Mouse (Mus musculus): ENCODE data around the gene Igf2r. TPM values are rescaled to one million over a fixed set of nuclear protein-coding genes. Genes with fewer than 3 reads are reported as not detected.
A peak's percentile ranks its signal among the peaks of the same experiment; 100 is the strongest.

The Igf2r gene
- polyA plus RNA-seq, 1 experiment from 2014 or later, result 70.4 TPM

DNA sequence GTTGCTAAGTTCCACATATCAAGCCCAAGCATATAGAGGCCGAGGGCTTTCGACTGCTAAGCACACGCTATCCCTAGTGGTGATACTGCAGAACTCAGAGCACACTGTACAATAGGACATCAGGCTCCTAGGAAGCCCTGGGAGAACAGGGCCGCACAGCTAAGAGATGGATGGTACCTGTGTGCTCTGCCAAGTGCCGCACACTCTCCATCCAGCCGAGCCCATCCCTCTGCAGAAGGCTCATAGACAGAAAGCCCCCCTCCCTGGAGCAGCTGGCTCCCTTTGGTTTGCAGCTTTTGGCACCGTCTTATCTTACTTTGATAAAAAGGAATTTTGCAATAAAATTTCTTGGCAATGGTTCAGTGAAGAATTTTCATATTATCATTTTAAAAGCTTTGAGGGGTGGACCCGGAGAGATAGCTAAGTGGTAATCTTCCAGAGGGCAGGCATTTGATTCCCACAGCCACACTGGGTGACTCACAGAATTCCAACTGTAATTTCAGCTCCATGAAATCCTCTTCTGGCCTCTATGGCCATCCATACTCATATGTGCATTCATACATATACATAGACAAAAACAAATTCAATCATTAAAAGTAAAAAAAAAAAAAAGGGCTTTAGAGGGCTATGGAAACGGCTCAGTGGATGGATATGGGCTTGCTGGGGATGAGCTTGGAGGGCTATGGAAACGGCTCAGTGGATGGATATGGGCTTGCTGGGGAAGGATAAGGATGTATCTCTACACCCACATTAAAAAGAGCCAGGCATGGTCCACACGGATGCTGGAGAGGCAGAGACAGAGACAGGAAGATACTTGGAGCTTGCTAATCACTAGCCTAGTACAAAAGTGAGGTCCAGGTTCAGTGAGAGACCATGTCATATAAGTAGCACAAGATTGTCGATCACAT, 30.2 kb upstream of the Igf2r start:
- ChIA-PET POLR2A (interaction anchor here (0.6 kb wide), 1 partner anchor 673 kb away, joined by 3 read pairs; no protein-coding TSS in a partner anchor), CTCF (no interaction called here)
- no peak for TF ChIP-seq CTCF (IDR thresholded peaks at IDR 0.05)
- in situ Hi-C loops (cut with MboI; ENCODE audit: low pct_unique_long_range_greater_than_20kb), result no loop called here
- DNase-seq (ENCODE audit: low read depth, low spot score) (no peak), ATAC-seq (no peak)
- no peaks in the 10 kb centered on the region for H3K27me3 ChIP-seq

GRCm38 (mm10) chr17:12798571-12798970, 29.1 kb upstream of the Igf2r start:
- no peak for DNase-seq (ENCODE audit: low read depth, low spot score)
- no peak for ATAC-seq
- in situ Hi-C loops (cut with MboI; ENCODE audit: low pct_unique_long_range_greater_than_20kb), result no loop called here
- no peak for TF ChIP-seq CTCF (IDR thresholded peaks at IDR 0.05)
- ChIA-PET POLR2A (no interaction called here), CTCF (interaction anchor here (1.0 to 1.3 kb wide), 3 partner anchors 11 to 37 kb away, joined by 3 to 4 read pairs (median 3); no protein-coding TSS in a partner anchor)
- H3K27me3 ChIP-seq, result no peaks in the 10 kb centered on the region

GRCm38 (mm10) chr17:12797427-12798029, 28.1 kb upstream of the Igf2r start:
- in situ Hi-C loops (cut with MboI; ENCODE audit: low pct_unique_long_range_greater_than_20kb), result no loop called here
- no peak for ATAC-seq
- TF ChIP-seq CTCF (IDR thresholded peaks at IDR 0.05), result peak; percentile 20
- DNase-seq (ENCODE audit: low read depth, low spot score), result no peak
- CTCF ChIA-PET, result interaction anchor here (0.6 to 1.3 kb wide), 6 partner anchors 11 to 36 kb away, joined by 3 to 4 read pairs (median 3); no protein-coding TSS in a partner anchor
- no peaks in the 10 kb centered on the region for H3K27me3 ChIP-seq
- POLR2A ChIA-PET, result no interaction called here

- in situ Hi-C loops (cut with MboI; ENCODE audit: low pct_unique_long_range_greater_than_20kb), result no loop called here
- ATAC-seq (no peak), DNase-seq (ENCODE audit: low read depth, low spot score) (no peak)
- H3K27me3 ChIP-seq, result no peaks in the 10 kb centered on the region
- POLR2A ChIA-PET, result no interaction called here
- CTCF ChIA-PET, result no interaction called here
- TF ChIP-seq CTCF (IDR thresholded peaks at IDR 0.05), result no peak
Measured at GRCm38 (mm10) chr17:12796633-12797032, 27.2 kb upstream of the Igf2r start.

DNA sequence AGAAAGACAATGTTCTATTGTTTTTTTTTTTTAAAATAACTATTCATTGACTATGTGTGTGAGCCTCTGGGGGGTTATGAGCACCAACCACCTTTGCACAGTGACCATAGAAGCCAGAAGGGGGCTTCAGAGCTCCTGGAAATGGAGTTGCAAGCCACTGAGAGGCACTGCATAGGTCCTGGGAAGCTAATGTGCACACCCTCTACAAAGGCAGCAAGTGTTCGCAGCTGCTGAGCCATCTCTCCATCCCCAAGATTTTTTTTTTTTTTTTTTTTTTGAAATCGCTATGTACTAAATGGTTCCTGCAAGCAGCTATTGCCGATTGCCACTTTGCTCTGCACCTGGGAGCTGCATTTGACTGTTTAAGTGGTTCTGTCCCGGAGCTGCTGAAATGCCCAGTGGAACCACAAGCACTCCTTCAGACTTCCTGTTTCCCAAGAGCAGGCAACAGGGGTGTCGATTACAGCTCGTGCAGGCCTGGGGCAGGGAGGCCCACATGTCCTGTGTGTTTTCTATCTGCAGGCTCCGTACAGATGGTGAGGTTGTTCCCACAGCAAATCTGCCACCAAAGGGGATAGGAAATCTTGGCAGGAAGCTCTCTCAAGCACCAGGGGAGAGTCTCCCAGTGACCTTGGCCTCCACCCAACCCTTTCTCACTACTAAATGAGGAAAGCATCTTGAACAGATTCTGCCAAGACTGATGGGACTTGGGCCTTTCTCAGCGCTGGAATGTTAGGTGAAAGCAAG, 24.4 kb upstream of the Igf2r start:
- ChIA-PET CTCF (interaction anchor here (1.4 kb wide), 1 partner anchor 17 kb away, joined by 5 read pairs; no protein-coding TSS in a partner anchor), POLR2A (interaction anchor here (1.0 kb wide), 1 partner anchor 32 kb away, joined by 3 read pairs; no protein-coding TSS in a partner anchor)
- DNase-seq (ENCODE audit: low read depth, low spot score) (no peak), ATAC-seq (no peak)
- no peak for TF ChIP-seq CTCF (IDR thresholded peaks at IDR 0.05)
- H3K27me3 ChIP-seq, result no peaks in the 10 kb centered on the region
- in situ Hi-C loops (cut with MboI; ENCODE audit: low pct_unique_long_range_greater_than_20kb), result no loop called here

GRCm38 (mm10) chr17:12792422-12793206, 23.1 kb upstream of the Igf2r start:
- CTCF ChIA-PET, result no interaction called here
- ATAC-seq, result no peak
- DNase-seq (ENCODE audit: low read depth, low spot score), result no peak
- POLR2A ChIA-PET, result no interaction called here
- H3K27me3 ChIP-seq, result no peaks in the 10 kb centered on the region
- in situ Hi-C loops (cut with MboI; ENCODE audit: low pct_unique_long_range_greater_than_20kb), result no loop called here
- TF ChIP-seq CTCF (IDR thresholded peaks at IDR 0.05), result no peak

GRCm38 (mm10) chr17:12791420-12791819, 22.0 kb upstream of the Igf2r start:
- POLR2A ChIA-PET, result interaction anchor here (1.2 kb wide), 1 partner anchor 10 kb away, joined by 5 read pairs; no protein-coding TSS in a partner anchor
- DNase-seq (ENCODE audit: low read depth, low spot score), result no peak
- peak; percentile 37 for ATAC-seq
- no peaks in the 10 kb centered on the region for H3K27me3 ChIP-seq
- CTCF ChIA-PET, result interaction anchor here (2.5 kb wide), 1 partner anchor 13 kb away, joined by 8 read pairs; no protein-coding TSS in a partner anchor
- TF ChIP-seq CTCF (IDR thresholded peaks at IDR 0.05), result no peak
- in situ Hi-C loops (cut with MboI; ENCODE audit: low pct_unique_long_range_greater_than_20kb), result no loop called here

DNA sequence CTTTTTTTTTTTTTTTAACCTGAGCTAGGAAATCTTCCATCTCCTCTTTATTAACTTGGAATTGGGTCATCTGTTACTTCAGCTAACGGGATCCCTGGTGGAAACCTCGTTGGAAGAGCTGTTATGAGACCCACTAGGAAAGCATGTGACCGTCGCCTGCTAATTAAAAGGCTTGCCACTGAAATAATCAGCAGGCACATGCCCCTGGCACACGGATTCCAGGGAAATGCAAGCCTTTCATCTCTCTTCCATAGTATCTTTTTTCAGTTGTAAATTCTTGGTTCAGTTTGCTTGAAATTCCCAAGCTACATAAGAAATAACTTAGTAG, 21.6 kb upstream of the Igf2r start:
- no peak for ATAC-seq
- in situ Hi-C loops (cut with MboI; ENCODE audit: low pct_unique_long_range_greater_than_20kb), result no loop called here
- no peaks in the 10 kb centered on the region for H3K27me3 ChIP-seq
- POLR2A ChIA-PET, result interaction anchor here (1.2 to 1.6 kb wide), 2 partner anchors 11 to 23 kb away, joined by 3 to 5 read pairs; no protein-coding TSS in a partner anchor
- CTCF ChIA-PET, result interaction anchor here (2.5 kb wide), 1 partner anchor 12 kb away, joined by 8 read pairs; no protein-coding TSS in a partner anchor
- no peak for TF ChIP-seq CTCF (IDR thresholded peaks at IDR 0.05)
- DNase-seq (ENCODE audit: low read depth, low spot score), result no peak

- CTCF ChIA-PET, result interaction anchor here (2.5 kb wide), 1 partner anchor 12 kb away, joined by 8 read pairs; no protein-coding TSS in a partner anchor
- TF ChIP-seq CTCF (IDR thresholded peaks at IDR 0.05), result no peak
- POLR2A ChIA-PET, result interaction anchor here (1.2 to 1.6 kb wide), 2 partner anchors 11 to 22 kb away, joined by 3 to 5 read pairs; no protein-coding TSS in a partner anchor
- ATAC-seq (peak; percentile 78), DNase-seq (ENCODE audit: low read depth, low spot score) (peak; percentile 75)
- in situ Hi-C loops (cut with MboI; ENCODE audit: low pct_unique_long_range_greater_than_20kb), result no loop called here
- H3K27me3 ChIP-seq, result no peaks in the 10 kb centered on the region
Measured at GRCm38 (mm10) chr17:12790353-12791078, 21.1 kb upstream of the Igf2r start.

Measured in Patski (cell line).